Mouse (Mus musculus): ENCODE results near the gene Gm20458. TPM values are rescaled to one million over a fixed set of nuclear protein-coding genes. Genes with fewer than 3 reads are reported as not detected.
A peak's percentile ranks its signal among the peaks of the same experiment; 100 is the strongest.

Gene Gm20458
- polyA plus RNA-seq, 1 experiment from 2014 or later = 11.7 TPM

GRCm38 (mm10) chr2:164499317-164499716 lies 38.5 kb downstream of the Gm20458 start:
- no peak overlapping the region for H3K4me3 ChIP-seq
- H3K27ac ChIP-seq = no peak overlapping the region
- WGBS = 72% methylated on average over 5 of the region's 5 CpGs
- H3K27me3 ChIP-seq (ENCODE audit: insufficient read depth, poor library complexity, severe bottlenecking) = no peaks in the 10 kb centered on the region
- peaks cover 2% of the 10 kb centered on the region; the same call in 1 of the 2 replicates for H3K9me3 ChIP-seq
- peaks cover 50% of the 10 kb centered on the region for H3K36me3 ChIP-seq
- peaks cover 18% of the 10 kb centered on the region for H3K4me1 ChIP-seq
- DNase-seq (ENCODE audit: low spot score) = no peak

GRCm38 (mm10) chr2:164500511-164500910 lies 39.7 kb downstream of the Gm20458 start:
- WGBS = 92% methylated on average over 7 of the region's 7 CpGs
- Histone ChIP-seq H3K4me1 (peaks cover 18% of the 10 kb centered on the region), H3K4me3 (no peak overlapping the region), H3K36me3 (peaks cover 62% of the 10 kb centered on the region), H3K27me3 (ENCODE audit: insufficient read depth, poor library complexity, severe bottlenecking) (no peaks in the 10 kb centered on the region), H3K9me3 (peaks cover 7% of the 10 kb centered on the region; the same call in 1 of the 2 replicates), H3K27ac (no peak overlapping the region)
- no peak for DNase-seq (ENCODE audit: low spot score)

- H3K36me3 ChIP-seq = peaks cover 87% of the 10 kb centered on the region
- no peak for DNase-seq (ENCODE audit: low spot score)
- H3K27me3 ChIP-seq (ENCODE audit: insufficient read depth, poor library complexity, severe bottlenecking) = no peaks in the 10 kb centered on the region
- H3K27ac ChIP-seq = no peak overlapping the region
- peaks cover 7% of the 10 kb centered on the region; the same call in 1 of the 2 replicates for H3K9me3 ChIP-seq
- WGBS = 94% methylated on average over 3 of the region's 3 CpGs
- no peaks in the 10 kb centered on the region for H3K4me1 ChIP-seq
- no peak overlapping the region for H3K4me3 ChIP-seq
Measured at GRCm38 (mm10) chr2:164504919-164505318, 44.2 kb downstream of the Gm20458 start.

- WGBS = 91% methylated on average over 4 of the region's 4 CpGs
- Histone ChIP-seq H3K27ac (no peak overlapping the region), H3K36me3 (peaks cover 78% of the 10 kb centered on the region), H3K9me3 (peaks cover 7% of the 10 kb centered on the region; the same call in 1 of the 2 replicates), H3K27me3 (ENCODE audit: insufficient read depth, poor library complexity, severe bottlenecking) (no peaks in the 10 kb centered on the region), H3K4me1 (peaks cover 5% of the 10 kb centered on the region; the same call in 1 of the 2 replicates), H3K4me3 (no peak overlapping the region)
- no peak for DNase-seq (ENCODE audit: low spot score)
Measured at GRCm38 (mm10) chr2:164505619-164506347, 45.0 kb downstream of the Gm20458 start.

GRCm38 (mm10) chr2:164507811-164508210 lies 47.0 kb downstream of the Gm20458 start:
- H3K27me3 ChIP-seq (ENCODE audit: insufficient read depth, poor library complexity, severe bottlenecking) = no peaks in the 10 kb centered on the region
- no peak for DNase-seq (ENCODE audit: low spot score)
- H3K9me3 ChIP-seq = peaks cover 7% of the 10 kb centered on the region; the same call in 1 of the 2 replicates
- peaks cover 59% of the 10 kb centered on the region for H3K36me3 ChIP-seq
- H3K4me1 ChIP-seq = peaks cover 13% of the 10 kb centered on the region; the same call in 1 of the 2 replicates
- no peak overlapping the region for H3K27ac ChIP-seq
- no peak overlapping the region for H3K4me3 ChIP-seq
- WGBS = 86% methylated on average over 19 of the region's 19 CpGs

- DNase-seq (ENCODE audit: low spot score) = no peak
- H3K27me3 ChIP-seq (ENCODE audit: insufficient read depth, poor library complexity, severe bottlenecking) = no peaks in the 10 kb centered on the region
- 29% methylated on average over 5 of the region's 5 CpGs for WGBS
Measured at GRCm38 (mm10) chr2:164510621-164511190, 49.9 kb downstream of the Gm20458 start.

GRCm38 (mm10) chr2:164512121-164512909 lies 51.5 kb downstream of the Gm20458 start:
- Histone ChIP-seq H3K9me3 (no peaks in the 10 kb centered on the region), H3K4me1 (peaks cover 13% of the 10 kb centered on the region; the same call in 1 of the 2 replicates), H3K27ac (0 out of 2 replicates have a peak overlapping the region, but pooled peaks have one; percentile 29), H3K4me3 (no peak overlapping the region), H3K36me3 (peaks cover 14% of the 10 kb centered on the region; the same call in 1 of the 2 replicates), H3K27me3 (ENCODE audit: insufficient read depth, poor library complexity, severe bottlenecking) (no peaks in the 10 kb centered on the region)
- 59% methylated on average over 11 of the region's 14 CpGs for WGBS
- DNase-seq (ENCODE audit: low spot score) = no peak

More at GRCm38 (mm10) chr2:164510621-164511190, 49.9 kb downstream of the Gm20458 start:
- H3K9me3 ChIP-seq = no peaks in the 10 kb centered on the region
- peaks cover 30% of the 10 kb centered on the region for H3K36me3 ChIP-seq
- peaks cover 13% of the 10 kb centered on the region; the same call in 1 of the 2 replicates for H3K4me1 ChIP-seq
- H3K4me3 ChIP-seq = no peak overlapping the region
- H3K27ac ChIP-seq = 0 out of 2 replicates have a peak overlapping the region, but pooled peaks have one; percentile 11

GRCm38 (mm10) chr2:164513389-164513788 lies 52.6 kb downstream of the Gm20458 start:
- DNase-seq (ENCODE audit: low spot score) = no peak
- H3K27ac ChIP-seq = no peak overlapping the region
- H3K36me3 ChIP-seq = peaks cover 7% of the 10 kb centered on the region; the same call in 1 of the 2 replicates
- H3K4me1 ChIP-seq = peaks cover 13% of the 10 kb centered on the region; the same call in 1 of the 2 replicates
- H3K9me3 ChIP-seq = no peaks in the 10 kb centered on the region
- no peak overlapping the region for H3K4me3 ChIP-seq
- 67% methylated on average over 8 of the region's 8 CpGs for WGBS
- H3K27me3 ChIP-seq (ENCODE audit: insufficient read depth, poor library complexity, severe bottlenecking) = no peaks in the 10 kb centered on the region

- H3K27ac ChIP-seq = no peak overlapping the region
- H3K9me3 ChIP-seq = no peaks in the 10 kb centered on the region
- H3K27me3 ChIP-seq (ENCODE audit: insufficient read depth, poor library complexity, severe bottlenecking) = no peaks in the 10 kb centered on the region
- H3K4me1 ChIP-seq = peaks cover 13% of the 10 kb centered on the region; the same call in 1 of the 2 replicates
- WGBS = 78% methylated on average over 3 of the region's 3 CpGs
- H3K36me3 ChIP-seq = no peaks in the 10 kb centered on the region
- no peak overlapping the region for H3K4me3 ChIP-seq
- no peak for DNase-seq (ENCODE audit: low spot score)
Measured at GRCm38 (mm10) chr2:164514916-164515315, 54.1 kb downstream of the Gm20458 start.

GRCm38 (mm10) chr2:164515897-164516296 lies 55.1 kb downstream of the Gm20458 start:
- Histone ChIP-seq H3K27me3 (ENCODE audit: insufficient read depth, poor library complexity, severe bottlenecking) (no peaks in the 10 kb centered on the region), H3K4me3 (no peak overlapping the region), H3K36me3 (no peaks in the 10 kb centered on the region), H3K9me3 (no peaks in the 10 kb centered on the region), H3K4me1 (peaks cover 10% of the 10 kb centered on the region; the same call in 1 of the 2 replicates), H3K27ac (no peak overlapping the region)
- WGBS = 72% methylated on average over 9 of the region's 9 CpGs
- DNase-seq (ENCODE audit: low spot score) = no peak

GRCm38 (mm10) chr2:164516592-164516991 lies 55.8 kb downstream of the Gm20458 start:
- no peaks in the 10 kb centered on the region for H3K9me3 ChIP-seq
- no peaks in the 10 kb centered on the region for H3K36me3 ChIP-seq
- H3K27ac ChIP-seq = no peak overlapping the region
- peaks cover 4% of the 10 kb centered on the region; the same call in 1 of the 2 replicates for H3K27me3 ChIP-seq (ENCODE audit: insufficient read depth, poor library complexity, severe bottlenecking)
- peaks cover 9% of the 10 kb centered on the region; the same call in 1 of the 2 replicates for H3K4me1 ChIP-seq
- H3K4me3 ChIP-seq = no peak overlapping the region
- no peak for DNase-seq (ENCODE audit: low spot score)
- WGBS = 83% methylated on average over 11 of the region's 11 CpGs

- 29% methylated on average over 9 of the region's 10 CpGs for WGBS
- no peak for DNase-seq (ENCODE audit: low spot score)
- no peaks in the 10 kb centered on the region for H3K9me3 ChIP-seq
- no peak overlapping the region for H3K4me3 ChIP-seq
- H3K4me1 ChIP-seq = 0 out of 2 replicates have a peak, but pooled peaks cover 9% of the 10 kb centered on the region
- H3K27me3 ChIP-seq (ENCODE audit: insufficient read depth, poor library complexity, severe bottlenecking) = peaks cover 13% of the 10 kb centered on the region; the same call in 1 of the 2 replicates
- no peak overlapping the region for H3K27ac ChIP-seq
- no peaks in the 10 kb centered on the region for H3K36me3 ChIP-seq
Measured at GRCm38 (mm10) chr2:164517485-164518221, 56.9 kb downstream of the Gm20458 start.

Measured in heart, embryonic 10.5 days (tissue).